Mouse (Mus musculus) skeletal muscle tissue, adult 2 months (tissue): ENCODE data around the gene 1810013L24Rik.
"Not testable (repeated sequence)": the region's sequence is repeated elsewhere in the genome, so short reads cannot be mapped to it uniquely, and the experiment has no call there.

Experiments
- DNase-seq: peaks from one replicate; pipeline ENCODE4 v3.0.0-alpha.2; 2012; ENCODE audit warnings: low read depth, low spot score

Gene 1810013L24Rik

DNA sequence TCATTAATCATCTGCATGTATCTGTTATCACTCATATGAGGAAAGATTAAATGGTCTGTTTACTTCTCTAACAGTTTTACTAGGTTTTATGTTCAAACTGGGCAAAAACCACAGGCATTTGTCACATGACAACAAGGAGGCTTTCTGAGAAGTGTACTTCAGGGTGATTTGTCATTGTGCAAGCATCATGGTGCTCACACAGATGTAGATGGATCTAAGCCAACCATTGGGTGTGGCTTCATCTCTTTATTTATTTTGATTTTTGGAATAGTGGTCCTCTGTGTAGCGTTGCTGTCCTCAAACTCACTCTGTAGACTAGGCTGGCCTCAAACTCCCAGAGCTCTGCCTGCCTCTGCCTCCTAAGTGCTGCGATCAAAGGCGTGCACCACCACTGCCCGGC lies 65.4 kb downstream of the 1810013L24Rik start:
- no peak for DNase-seq

DNA sequence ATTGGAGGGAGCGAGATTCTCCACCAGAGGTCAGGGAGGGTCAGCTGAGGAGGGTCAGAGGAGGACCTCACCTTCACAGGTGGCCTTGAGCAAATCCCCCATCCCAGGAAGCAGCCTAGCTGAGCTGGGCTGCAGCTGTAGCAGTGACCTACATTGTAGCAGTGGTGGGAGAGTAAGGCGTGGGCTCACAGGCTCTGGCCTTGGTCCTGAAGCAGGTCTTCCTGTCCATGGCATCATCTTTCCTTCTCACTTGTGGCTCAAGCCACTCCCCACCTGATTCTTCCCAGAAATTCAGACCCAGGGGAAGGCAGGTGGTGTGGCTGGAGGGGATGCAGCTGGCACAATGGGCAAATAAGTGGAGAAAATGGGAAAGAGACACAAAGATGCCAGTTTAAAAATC lies 76.2 kb downstream of the 1810013L24Rik start:
- not testable (repeated sequence) for DNase-seq
